Mouse (Mus musculus): ENCODE data around the gene Fxyd3. TPM values are rescaled to one million over a fixed set of nuclear protein-coding genes. Genes with fewer than 3 reads are reported as not detected.

Fxyd3 gene
- total and polyA plus RNA-seq, 3 experiments = not detected

DNA sequence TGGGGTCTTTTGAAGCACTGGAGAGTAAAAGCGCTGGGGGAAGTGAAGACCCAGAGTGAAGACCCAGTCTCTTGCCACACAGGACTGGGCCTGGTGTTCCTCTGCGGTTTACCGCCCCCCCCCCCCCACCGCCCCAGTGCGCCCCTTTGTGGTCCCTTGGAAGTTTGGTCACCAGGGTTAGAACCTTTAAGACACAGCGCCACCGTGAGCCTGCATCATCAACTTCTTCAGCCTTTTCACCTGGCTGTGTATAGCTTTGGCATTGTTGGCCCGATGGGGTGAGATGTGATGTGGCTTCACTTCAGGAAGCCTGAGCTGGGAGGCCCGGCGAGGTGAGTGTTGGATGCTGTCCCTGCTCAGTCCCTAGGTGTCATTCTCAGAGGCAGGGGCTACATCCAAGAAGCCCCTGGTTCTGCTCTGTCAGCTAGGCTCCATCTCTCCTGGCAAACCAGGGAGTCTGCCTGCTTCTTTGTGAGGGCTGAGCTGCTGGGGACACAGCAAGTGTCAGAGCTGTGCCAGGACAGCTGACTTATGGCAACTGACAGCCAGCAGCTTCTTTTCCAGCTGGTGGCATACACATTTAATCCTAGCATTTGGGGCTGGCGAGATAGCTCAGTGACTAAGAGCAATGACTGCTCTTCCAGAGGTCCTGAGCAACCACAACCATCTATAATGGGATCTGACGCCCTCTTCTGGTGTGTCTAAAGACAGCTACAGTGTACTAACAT is 18.4 kb upstream of the Fxyd3 start:
- no peak for DNase-seq (ENCODE audit: low read depth, low spot score)
- Histone ChIP-seq H3K27me3 (ENCODE audit: control insufficient read depth in 1 of 2, insufficient read depth in 2 of 2, low read length in 2 of 2) (no peaks in the 10 kb centered on the region), H3K79me2 (ENCODE audit: control insufficient read depth, insufficient read depth, low read length, poor library complexity) (no peaks in the 10 kb centered on the region), H3K9ac (ENCODE audit: control insufficient read depth, low read depth, low read length, poor library complexity, severe bottlenecking) (no peak overlapping the region), H3K27ac (ENCODE audit: control insufficient read depth, low read depth, low read length) (no peak overlapping the region), H3K4me1 (ENCODE audit: control insufficient read depth in 1 of 2, insufficient read depth in 2 of 2, low read length in 2 of 2) (no peaks in the 10 kb centered on the region), H3K4me3 (ENCODE audit: control insufficient read depth in 1 of 2, insufficient read depth in 1 of 2, low read depth in 2 of 2, low read length in 2 of 2) (no peak overlapping the region), H3K9me3 (replicated peaks; ENCODE audit: insufficient read depth, low read length) (no peaks in the 10 kb centered on the region), H3K36me3 (ENCODE audit: control insufficient read depth in 1 of 2, insufficient read depth in 2 of 2, low read length in 2 of 2) (no peaks in the 10 kb centered on the region)
- no peak for TF ChIP-seq MAX (IDR thresholded peaks at IDR 0.05; ENCODE audit: low read length)

DNA sequence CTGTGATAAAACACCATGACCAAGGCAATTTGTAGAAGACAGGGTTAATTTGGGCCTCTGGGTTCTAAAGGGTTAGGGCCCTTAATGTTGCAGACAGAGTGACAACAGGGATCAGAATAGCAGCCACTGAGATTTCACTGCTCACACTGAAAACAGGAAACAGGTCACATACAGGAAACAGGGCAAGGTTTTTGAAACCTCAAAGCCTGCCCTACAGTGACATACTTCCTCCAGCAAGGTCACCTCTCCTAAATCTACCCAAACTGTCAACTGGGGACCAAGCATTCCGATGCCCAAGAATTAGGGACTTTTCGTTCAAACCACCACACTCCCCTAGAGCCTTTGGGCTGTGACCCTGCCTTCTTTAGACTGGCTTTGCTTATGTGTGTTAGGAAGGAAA is 13.2 kb upstream of the Fxyd3 start:
- Histone ChIP-seq H3K36me3 (ENCODE audit: control insufficient read depth in 1 of 2, insufficient read depth in 2 of 2, low read length in 2 of 2) (no peaks in the 10 kb centered on the region), H3K79me2 (ENCODE audit: control insufficient read depth, insufficient read depth, low read length, poor library complexity) (no peaks in the 10 kb centered on the region), H3K9ac (ENCODE audit: control insufficient read depth, low read depth, low read length, poor library complexity, severe bottlenecking) (no peak overlapping the region), H3K27me3 (ENCODE audit: control insufficient read depth in 1 of 2, insufficient read depth in 2 of 2, low read length in 2 of 2) (peaks cover 0 to 2% of the 10 kb centered on the region in 2 experiments; a peak in 3 of 4 replicates), H3K4me1 (ENCODE audit: control insufficient read depth in 1 of 2, insufficient read depth in 2 of 2, low read length in 2 of 2) (no peaks in the 10 kb centered on the region), H3K9me3 (replicated peaks; ENCODE audit: insufficient read depth, low read length) (no peaks in the 10 kb centered on the region), H3K27ac (ENCODE audit: control insufficient read depth, low read depth, low read length) (no peak overlapping the region), H3K4me3 (ENCODE audit: control insufficient read depth in 1 of 2, insufficient read depth in 1 of 2, low read depth in 2 of 2, low read length in 2 of 2) (no peak overlapping the region)
- TF ChIP-seq MAFK (IDR thresholded peaks at IDR 0.05; ENCODE audit: borderline replicate concordance, low read depth, low read length) (no peak), ZC3H11A (IDR thresholded peaks at IDR 0.05; ENCODE audit: low read depth, low read length) (no peak), JUND (IDR thresholded peaks at IDR 0.05; ENCODE audit: low read depth, low read length) (no peak), MYB (IDR thresholded peaks at IDR 0.05; ENCODE audit: low read depth, low read length) (no peak)
- DNase-seq (ENCODE audit: low read depth, low spot score) = no peak

DNA sequence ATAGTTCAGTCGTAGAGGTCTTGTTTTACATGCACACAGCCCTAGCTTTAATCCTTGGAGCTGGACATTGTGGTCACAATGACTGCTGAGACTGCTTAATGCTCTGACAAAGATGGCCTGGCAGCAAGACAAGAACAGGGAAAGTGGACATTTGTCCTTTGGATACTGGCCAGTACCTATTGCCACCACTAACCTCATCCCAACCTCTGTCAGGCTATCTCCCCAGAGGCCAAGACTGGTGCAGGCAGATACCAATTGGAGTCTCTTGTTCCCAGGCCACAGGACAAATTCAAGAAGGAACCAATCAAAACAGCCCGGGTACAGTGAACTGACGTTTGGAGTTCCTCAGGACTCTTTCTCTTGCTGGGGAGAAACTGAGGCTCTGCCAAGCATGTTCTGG is 11.7 kb upstream of the Fxyd3 start:
- Histone ChIP-seq H3K36me3 (ENCODE audit: control insufficient read depth in 1 of 2, insufficient read depth in 2 of 2, low read length in 2 of 2) (no peaks in the 10 kb centered on the region), H3K27ac (ENCODE audit: control insufficient read depth, low read depth, low read length) (no peak overlapping the region), H3K9ac (ENCODE audit: control insufficient read depth, low read depth, low read length, poor library complexity, severe bottlenecking) (no peak overlapping the region), H3K27me3 (ENCODE audit: control insufficient read depth in 1 of 2, insufficient read depth in 2 of 2, low read length in 2 of 2) (peaks cover 0 to 2% of the 10 kb centered on the region in 2 experiments; a peak in 3 of 4 replicates), H3K79me2 (ENCODE audit: control insufficient read depth, insufficient read depth, low read length, poor library complexity) (no peaks in the 10 kb centered on the region), H3K4me1 (ENCODE audit: control insufficient read depth in 1 of 2, insufficient read depth in 2 of 2, low read length in 2 of 2) (no peaks in the 10 kb centered on the region), H3K9me3 (replicated peaks; ENCODE audit: insufficient read depth, low read length) (no peaks in the 10 kb centered on the region), H3K4me3 (ENCODE audit: control insufficient read depth in 1 of 2, insufficient read depth in 1 of 2, low read depth in 2 of 2, low read length in 2 of 2) (no peak overlapping the region)
- no peak for TF ChIP-seq USF1 (IDR thresholded peaks at IDR 0.05; ENCODE audit: low read depth, low read length)
- no peak for TF ChIP-seq GABPA (IDR thresholded peaks at IDR 0.05; ENCODE audit: low read depth, low read length)
- no peak for TF ChIP-seq ZNF384 (IDR thresholded peaks at IDR 0.05; ENCODE audit: low read depth, low read length)
- no peak for TF ChIP-seq TBP (IDR thresholded peaks at IDR 0.05; ENCODE audit: low read depth, low read length)
- no peak for TF ChIP-seq UBTF (IDR thresholded peaks at IDR 0.05; ENCODE audit: borderline replicate concordance, insufficient read depth, low read depth, low read length)
- TF ChIP-seq BHLHE40 (IDR thresholded peaks at IDR 0.05; ENCODE audit: borderline replicate concordance, low read depth, low read length) = no peak
- no peak for TF ChIP-seq NRF1 (IDR thresholded peaks at IDR 0.05; ENCODE audit: insufficient read depth, low read depth, low read length, poor library complexity, severe bottlenecking)
- TF ChIP-seq MEF2A (IDR thresholded peaks at IDR 0.05; ENCODE audit: extremely low read depth, insufficient replicate concordance, low read depth, low read length, poor library complexity, severe bottlenecking) = no peak
- TF ChIP-seq ZMIZ1 (IDR thresholded peaks at IDR 0.05; ENCODE audit: low read depth, low read length) = no peak
- no peak for TF ChIP-seq MYB (IDR thresholded peaks at IDR 0.05; ENCODE audit: low read depth, low read length)
- no peak for DNase-seq (ENCODE audit: low read depth, low spot score)

Measured in MEL (cell line).